Mouse (Mus musculus): Measurements from ENCODE around the gene Desi1.

Desi1 gene

GRCm38 (mm10) chr15:82033762-82034161 is at the start of gene Desi1:
Desi1 (minus strand) TSS chr15:82033862.
- no peak for DNase-seq

GRCm38 (mm10) chr15:82081161-82081560 is 47.5 kb upstream of the Desi1 start:
- peak; percentile 90 for DNase-seq

- DNase-seq = no peak
These were observed 46.2 kb upstream of the Desi1 start for GRCm38 (mm10) chr15:82079883-82080282.

GRCm38 (mm10) chr15:82073490-82073889 is 39.8 kb upstream of the Desi1 start:
- DNase-seq = no peak

- DNase-seq = no peak
These were observed 38.3 kb upstream of the Desi1 start for GRCm38 (mm10) chr15:82071816-82072469.

- DNase-seq = no peak
These were observed 36.2 kb upstream of the Desi1 start, which contains the start of gene Mei1 for GRCm38 (mm10) chr15:82069898-82070297. Mei1 (plus strand) TSS chr15:82069996.

GRCm38 (mm10) chr15:82065511-82065910 is 31.8 kb upstream of the Desi1 start:
- DNase-seq = peak; percentile 89

GRCm38 (mm10) chr15:82063909-82064308 is 30.2 kb upstream of the Desi1 start:
- no peak for DNase-seq

GRCm38 (mm10) chr15:82058719-82059201 is 25.1 kb upstream of the Desi1 start, which contains the start of gene 4930407I10Rik:
4930407I10Rik (plus strand) TSS chr15:82059151.
- DNase-seq = no peak

- DNase-seq = no peak
These were observed 18.9 kb upstream of the Desi1 start for GRCm38 (mm10) chr15:82052544-82052943.

- DNase-seq = peak; percentile 90
These were observed 13.6 kb upstream of the Desi1 start, which contains the start of gene Snu13 for GRCm38 (mm10) chr15:82047080-82047883. Snu13 (minus strand) TSS chr15:82047598.

- peak; percentile 35 for DNase-seq
These were observed 12.7 kb upstream of the Desi1 start for GRCm38 (mm10) chr15:82046246-82046891.

- DNase-seq = no peak
These were observed 10.6 kb upstream of the Desi1 start for GRCm38 (mm10) chr15:82044166-82044784.

- peak; percentile 56 for DNase-seq
These were observed 7.0 kb upstream of the Desi1 start for GRCm38 (mm10) chr15:82040650-82041049.

GRCm38 (mm10) chr15:82035904-82036689 is 2.4 kb upstream of the Desi1 start:
- no peak for DNase-seq

- DNase-seq = no peak
These were observed 1.3 kb downstream of the Desi1 start for GRCm38 (mm10) chr15:82032386-82032785.

GRCm38 (mm10) chr15:82027726-82028125 is 5.9 kb downstream of the Desi1 start:
- DNase-seq = no peak

- DNase-seq = no peak
These were observed 6.4 kb downstream of the Desi1 start for GRCm38 (mm10) chr15:82027276-82027675.

GRCm38 (mm10) chr15:82023965-82024635 is 9.6 kb downstream of the Desi1 start:
- DNase-seq = no peak

GRCm38 (mm10) chr15:82022535-82023088 is 11.1 kb downstream of the Desi1 start:
- no peak for DNase-seq

GRCm38 (mm10) chr15:82019288-82019687 is 14.4 kb downstream of the Desi1 start:
- no peak for DNase-seq

All from cerebellum, adult 9-10 months (tissue).